Mouse (Mus musculus) embryonic facial prominence, embryonic 14.5 days (tissue): Measurements from ENCODE around the gene Pou4f1. TPM values are rescaled to one million over a fixed set of nuclear protein-coding genes. Genes with fewer than 3 reads are reported as not detected.

Experiments
- ATAC-seq: fragments of 200-750 bp; cut with Nextera tagmentation; 2 replicates; pipeline ENCODE4 v1.8.0; 2017; ENCODE audit warnings: low read depth, moderate number of reproducible peaks, moderate TSS enrichment
- DNase-seq: peaks from one replicate; pipeline ENCODE4 v3.0.0-alpha.2; 2015; ENCODE audit warnings: low spot score
- H3K27ac ChIP-seq: fragments of 300-500 bp; sonication (generic); replicated peaks from 2 replicates; pipeline ENCODE4 v1.5.1; 2014; ENCODE audit warnings: low read depth, mild to moderate bottlenecking, low read length, moderate library complexity
- H3K27me3 ChIP-seq: fragments of 300-500 bp; sonication (generic); replicated peaks from 2 replicates; pipeline ENCODE4 v1.6.1; 2014; ENCODE audit warnings: low read length; ENCODE audit not compliant: control insufficient read depth, insufficient read depth
- H3K36me3 ChIP-seq: fragments of 300-500 bp; sonication (generic); 2 replicates; pipeline ENCODE4 v1.6.1; 2014; ENCODE audit warnings: low read length, mixed read lengths; ENCODE audit not compliant: control insufficient read depth, insufficient read depth
- H3K4me1 ChIP-seq: fragments of 300-500 bp; sonication (generic); 2 replicates; pipeline ENCODE4 v1.6.1; 2014; ENCODE audit warnings: antibody characterized with exemption, low read length; ENCODE audit not compliant: control insufficient read depth, insufficient read depth
- H3K4me2 ChIP-seq: fragments of 300-500 bp; sonication (generic); 2 replicates; pipeline ENCODE4 v1.6.1; 2014; ENCODE audit warnings: low read depth, mild to moderate bottlenecking, low read length, moderate library complexity, mixed read lengths
- H3K4me3 ChIP-seq: fragments of 300-500 bp; sonication (generic); 2 replicates; pipeline ENCODE4 v1.5.1; 2014; ENCODE audit warnings: low read depth, mild to moderate bottlenecking, low read length
- H3K9ac ChIP-seq: fragments of 300-500 bp; sonication (generic); 2 replicates; pipeline ENCODE4 v1.6.1; 2014; ENCODE audit warnings: low read depth, mild to moderate bottlenecking, low read length, moderate library complexity, mixed read lengths
- H3K9me3 ChIP-seq: fragments of 300-500 bp; sonication (generic); 2 replicates; pipeline ENCODE4 v1.6.1; 2016; ENCODE audit warnings: low read length; ENCODE audit not compliant: control insufficient read depth
- WGBS: fragments of 180-500 bp; shearing (Covaris S2); extraction: QIAGEN DNeasy Blood & Tissue Kit; methylation state at CpG from one replicate; pipeline ENCODE4 v1.1.7; 2014; 5-methylcytosine and 5-hydroxymethylcytosine counted together
- polyA plus RNA-seq: library from polyadenylated mRNA; unstranded; fragments of >200 nt; fragmentation: Nextera tagmentation; extraction: Ambion mirVana; gene quantifications from 2 replicates; pipeline ENCODE4 v1.2.1, GENCODE M21; 2014

The Pou4f1 gene
- polyA plus RNA-seq, 1 experiment from 2014 or later, result 5.2 TPM

DNA sequence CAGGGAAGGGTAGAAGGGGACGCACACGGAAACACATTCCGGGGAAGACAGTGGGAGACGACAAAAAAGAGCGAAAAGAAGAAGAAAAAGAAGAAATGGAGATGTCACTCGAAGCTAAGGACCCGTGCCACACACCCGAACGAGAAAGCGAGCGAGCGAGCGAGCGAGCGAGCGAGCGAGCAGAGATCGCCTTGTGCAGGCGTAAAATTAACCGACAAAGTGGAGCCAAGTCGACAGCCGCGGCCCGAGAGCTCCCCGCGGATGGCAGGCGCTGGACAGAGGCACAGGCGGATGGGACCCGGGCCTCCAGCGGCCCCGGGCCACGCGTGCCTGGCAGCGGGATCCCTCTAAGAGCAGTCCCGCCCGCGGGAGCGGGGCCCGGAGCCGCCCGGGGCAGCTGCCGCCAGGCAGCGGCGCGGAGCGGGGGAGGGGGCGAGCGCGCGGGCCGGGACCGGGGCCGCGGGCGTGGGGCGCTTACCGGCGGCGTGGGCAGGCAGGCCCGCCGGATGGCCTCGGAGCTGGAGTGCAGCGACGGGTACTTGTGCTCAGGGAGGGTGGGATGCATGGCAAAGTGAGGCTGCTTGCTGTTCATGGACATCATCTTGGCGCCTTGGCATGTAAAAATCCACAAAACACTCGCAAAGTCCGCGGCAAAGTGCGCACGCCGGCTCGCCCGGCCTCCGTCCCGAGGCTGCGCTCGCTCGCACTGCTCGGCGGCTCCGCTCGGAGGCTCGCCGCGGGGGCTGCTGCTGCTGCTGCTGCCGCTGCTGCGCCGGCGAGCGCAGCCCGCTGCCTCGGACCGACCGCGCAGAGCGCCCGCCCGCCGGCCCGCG is 450 bp downstream of the Pou4f1 start:
- WGBS, result under 1% methylated on average over 36 of the region's 101 CpGs

DNA sequence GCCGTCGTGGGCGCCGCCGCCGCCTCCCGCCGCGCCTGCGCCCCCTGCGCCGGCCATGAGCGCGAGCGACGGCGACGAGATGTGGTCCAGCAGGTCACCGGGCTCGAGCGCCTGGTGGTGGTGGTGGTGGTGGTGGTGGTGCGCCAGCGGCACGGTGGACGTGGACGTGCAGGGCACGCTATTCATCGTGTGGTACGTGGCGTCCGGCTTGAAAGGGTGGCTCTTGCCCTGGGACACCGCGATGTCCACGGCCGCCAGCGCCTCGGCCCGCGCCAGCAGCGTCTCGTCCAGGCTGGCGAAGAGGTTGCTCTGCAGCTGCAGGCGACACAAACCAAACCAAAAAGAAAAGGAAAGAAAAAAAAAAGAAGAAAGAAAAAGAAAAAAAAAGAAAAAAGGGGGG is 1.2 kb downstream of the Pou4f1 start:
- DNase-seq, result no peak
- H3K27me3 ChIP-seq, result peaks cover 91% of the 10 kb centered on the region
- H3K9me3 ChIP-seq, result no peaks in the 10 kb centered on the region
- peak overlapping the region; percentile 91 for H3K4me2 ChIP-seq
- peaks cover 9% of the 10 kb centered on the region for H3K4me1 ChIP-seq
- no peak for ATAC-seq
- no peaks in the 10 kb centered on the region for H3K36me3 ChIP-seq
- no peak overlapping the region for H3K9ac ChIP-seq
- under 1% methylated on average over 25 of the region's 43 CpGs for WGBS
- H3K27ac ChIP-seq, result no peak overlapping the region
- H3K4me3 ChIP-seq, result peak overlapping the region; percentile 54; the same call in 1 of the 2 replicates

More for the DNA sequence above, 450 bp downstream of the Pou4f1 start:
- Histone ChIP-seq H3K9ac (peak overlapping the region; percentile 37; the same call in 1 of the 2 replicates), H3K4me2 (peak overlapping the region; percentile 91), H3K9me3 (no peaks in the 10 kb centered on the region), H3K27ac (no peak overlapping the region), H3K36me3 (no peaks in the 10 kb centered on the region), H3K4me1 (peaks cover 9% of the 10 kb centered on the region), H3K4me3 (peak overlapping the region; percentile 54), H3K27me3 (peaks cover 93% of the 10 kb centered on the region)
- DNase-seq (no peak), ATAC-seq (peak; percentile 17)

DNA sequence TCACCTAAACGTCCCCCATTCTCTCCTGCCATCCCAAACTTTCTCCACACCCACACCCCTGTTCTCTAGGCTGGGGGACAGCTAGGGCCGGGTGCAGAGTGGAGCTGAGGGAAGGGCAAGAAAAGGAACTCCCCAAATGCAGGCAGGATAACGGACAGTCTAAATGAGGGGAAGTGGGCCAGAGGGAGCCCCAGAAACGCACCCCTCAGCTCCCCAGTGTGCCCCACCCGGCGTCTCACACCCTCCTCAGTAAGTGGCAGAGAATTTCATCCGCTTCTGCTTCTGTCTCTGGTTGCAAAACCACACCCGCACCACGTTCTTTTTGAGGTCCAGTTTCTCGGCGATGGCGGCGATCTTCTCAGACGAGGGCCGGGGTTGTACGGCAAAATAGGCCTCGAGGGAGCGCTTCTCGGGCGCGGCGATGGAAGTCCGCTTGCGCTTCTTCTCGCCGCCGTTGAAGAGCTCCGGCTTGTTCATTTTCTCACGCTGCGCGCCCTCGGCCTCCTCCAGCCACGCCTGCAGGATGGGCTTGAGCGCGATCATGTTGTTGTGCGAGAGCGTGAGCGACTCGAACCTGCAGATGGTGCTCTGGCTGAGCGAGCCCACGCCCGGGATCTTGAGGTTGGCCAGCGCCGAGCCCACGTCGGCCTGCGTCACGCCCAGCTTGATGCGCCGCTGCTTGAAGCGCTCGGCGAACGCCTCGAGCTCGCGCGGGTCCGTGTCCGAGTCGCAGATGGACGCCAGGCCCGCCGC is 2.1 kb downstream of the Pou4f1 start:
- H3K4me2 ChIP-seq, result peak overlapping the region; percentile 91
- H3K9ac ChIP-seq, result no peak overlapping the region
- 0% methylated on average over 35 of the region's 64 CpGs for WGBS
- H3K9me3 ChIP-seq, result no peaks in the 10 kb centered on the region
- H3K4me3 ChIP-seq, result peak overlapping the region; percentile 34
- no peaks in the 10 kb centered on the region for H3K36me3 ChIP-seq
- peaks cover 9% of the 10 kb centered on the region for H3K4me1 ChIP-seq
- ATAC-seq, result no peak
- H3K27ac ChIP-seq, result no peak overlapping the region
- H3K27me3 ChIP-seq, result peaks cover 91% of the 10 kb centered on the region
- DNase-seq, result peak; percentile 46

DNA sequence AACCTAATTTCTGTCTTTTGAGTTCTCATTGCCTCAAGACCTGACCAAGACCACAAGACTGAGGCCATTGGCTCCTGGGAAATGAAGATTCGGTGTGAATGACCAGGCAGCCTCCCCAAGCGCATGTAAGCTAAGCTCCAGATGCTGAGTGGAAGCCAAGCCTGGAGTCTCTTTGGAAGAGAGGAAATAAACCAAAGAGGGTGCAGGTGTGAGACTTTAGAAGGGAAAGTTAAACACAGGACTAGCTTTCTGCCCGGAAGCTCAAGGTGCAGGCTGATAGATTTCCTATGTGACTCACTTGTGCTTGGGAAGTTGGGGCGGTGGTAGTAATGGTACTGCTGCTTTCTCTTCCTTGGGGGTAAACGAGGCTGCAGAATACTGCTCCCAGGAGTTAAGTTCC is 3.0 kb downstream of the Pou4f1 start:
- DNase-seq (no peak), ATAC-seq (no peak)
- Histone ChIP-seq H3K27ac (no peak overlapping the region), H3K27me3 (peaks cover 91% of the 10 kb centered on the region), H3K36me3 (no peaks in the 10 kb centered on the region), H3K9ac (no peak overlapping the region), H3K4me2 (no peak overlapping the region), H3K4me3 (no peak overlapping the region), H3K9me3 (no peaks in the 10 kb centered on the region), H3K4me1 (peaks cover 9% of the 10 kb centered on the region)
- WGBS, result 4% methylated on average over 5 of the region's 5 CpGs

DNA sequence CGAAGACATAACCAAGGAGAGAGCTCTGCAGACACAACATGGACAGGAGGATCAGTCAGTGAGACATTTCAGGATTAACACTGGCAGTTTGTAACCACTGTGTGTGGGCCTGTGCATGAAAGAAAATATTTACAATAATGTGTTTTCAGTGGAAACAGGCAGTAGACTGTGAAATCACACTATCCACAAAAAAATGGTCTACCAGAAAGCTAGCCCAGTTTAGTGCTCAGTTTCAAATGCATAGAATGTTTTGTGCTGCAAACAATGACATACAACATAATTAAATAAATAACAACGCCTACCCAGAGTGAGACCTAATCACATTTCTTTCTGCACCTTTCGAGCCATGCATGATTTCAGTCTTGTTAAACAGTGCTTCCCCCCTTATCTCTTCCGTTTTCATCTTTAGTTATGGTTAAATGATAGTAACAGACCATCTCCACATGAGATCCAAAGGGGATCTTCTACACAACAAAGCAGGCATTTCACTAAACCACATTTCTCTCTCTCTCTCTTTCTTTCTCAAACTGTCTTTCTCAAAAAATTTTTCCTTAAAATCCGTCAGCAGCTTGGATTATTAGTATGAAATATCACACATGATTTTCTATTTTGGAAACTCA is 4.1 kb downstream of the Pou4f1 start:
- no peak for ATAC-seq
- H3K36me3 ChIP-seq, result no peaks in the 10 kb centered on the region
- H3K27ac ChIP-seq, result no peak overlapping the region
- 7% methylated on average over 5 of the region's 5 CpGs for WGBS
- H3K9me3 ChIP-seq, result no peaks in the 10 kb centered on the region
- H3K4me2 ChIP-seq, result no peak overlapping the region
- H3K4me1 ChIP-seq, result peaks cover 9% of the 10 kb centered on the region
- peaks cover 91% of the 10 kb centered on the region for H3K27me3 ChIP-seq
- no peak overlapping the region for H3K9ac ChIP-seq
- no peak overlapping the region for H3K4me3 ChIP-seq
- no peak for DNase-seq

DNA sequence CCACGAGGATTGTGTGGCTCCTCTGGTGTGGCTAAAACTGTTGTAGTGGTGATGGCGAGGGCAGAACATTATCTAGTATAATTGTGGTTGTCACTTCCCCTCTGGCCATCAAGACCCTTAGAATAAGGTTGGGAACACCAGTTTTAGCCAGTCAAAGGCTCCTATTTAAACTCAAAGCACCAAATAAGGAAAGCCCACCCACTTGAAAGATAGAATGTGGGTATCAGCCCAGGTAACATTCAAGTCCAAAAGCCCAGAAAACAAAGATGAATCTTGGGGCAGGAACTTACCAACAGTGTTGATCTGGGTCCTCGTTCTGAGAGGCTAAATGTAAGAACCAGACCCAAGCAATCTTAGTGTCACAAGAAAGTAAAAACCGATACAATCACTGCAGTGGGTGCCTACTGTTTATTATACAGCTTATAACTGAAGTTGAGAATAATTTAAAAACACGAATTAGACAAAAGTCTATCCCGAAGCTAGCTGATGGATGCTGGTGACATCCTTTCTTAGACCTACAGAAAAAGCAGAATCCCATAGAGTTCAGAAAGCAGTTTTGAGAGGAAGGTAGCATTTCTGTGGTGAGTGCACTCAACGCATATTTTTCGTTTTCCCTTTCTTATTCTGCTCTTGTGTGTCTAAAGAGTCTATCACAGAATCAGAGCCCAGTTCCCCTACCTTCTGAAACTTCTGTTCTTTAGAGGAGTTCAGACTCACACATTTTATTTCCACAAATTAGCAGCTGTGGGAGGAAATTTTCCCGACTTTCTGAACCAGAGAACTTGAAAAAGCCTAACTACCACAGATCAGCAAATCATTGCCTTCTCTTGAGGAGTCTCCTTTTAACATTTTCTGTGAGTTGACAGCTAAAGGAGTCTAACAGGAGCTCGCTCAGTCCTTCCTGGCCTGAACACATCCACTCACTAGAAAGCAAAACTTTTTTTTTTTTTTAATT is 6.2 kb downstream of the Pou4f1 start:
- 2% methylated on average over 10 of the region's 10 CpGs for whole genome bisulfite sequencing
- H3K4me1 ChIP-seq, result peaks cover 4% of the 10 kb centered on the region; the same call in 1 of the 2 replicates
- no peaks in the 10 kb centered on the region for H3K9me3 ChIP-seq
- DNase-seq, result no peak
- ATAC-seq, result no peak
- no peaks in the 10 kb centered on the region for H3K36me3 ChIP-seq
- no peak overlapping the region for H3K9ac ChIP-seq
- no peak overlapping the region for H3K4me3 ChIP-seq
- no peak overlapping the region for H3K4me2 ChIP-seq
- no peak overlapping the region for H3K27ac ChIP-seq
- peaks cover 88% of the 10 kb centered on the region for H3K27me3 ChIP-seq

DNA sequence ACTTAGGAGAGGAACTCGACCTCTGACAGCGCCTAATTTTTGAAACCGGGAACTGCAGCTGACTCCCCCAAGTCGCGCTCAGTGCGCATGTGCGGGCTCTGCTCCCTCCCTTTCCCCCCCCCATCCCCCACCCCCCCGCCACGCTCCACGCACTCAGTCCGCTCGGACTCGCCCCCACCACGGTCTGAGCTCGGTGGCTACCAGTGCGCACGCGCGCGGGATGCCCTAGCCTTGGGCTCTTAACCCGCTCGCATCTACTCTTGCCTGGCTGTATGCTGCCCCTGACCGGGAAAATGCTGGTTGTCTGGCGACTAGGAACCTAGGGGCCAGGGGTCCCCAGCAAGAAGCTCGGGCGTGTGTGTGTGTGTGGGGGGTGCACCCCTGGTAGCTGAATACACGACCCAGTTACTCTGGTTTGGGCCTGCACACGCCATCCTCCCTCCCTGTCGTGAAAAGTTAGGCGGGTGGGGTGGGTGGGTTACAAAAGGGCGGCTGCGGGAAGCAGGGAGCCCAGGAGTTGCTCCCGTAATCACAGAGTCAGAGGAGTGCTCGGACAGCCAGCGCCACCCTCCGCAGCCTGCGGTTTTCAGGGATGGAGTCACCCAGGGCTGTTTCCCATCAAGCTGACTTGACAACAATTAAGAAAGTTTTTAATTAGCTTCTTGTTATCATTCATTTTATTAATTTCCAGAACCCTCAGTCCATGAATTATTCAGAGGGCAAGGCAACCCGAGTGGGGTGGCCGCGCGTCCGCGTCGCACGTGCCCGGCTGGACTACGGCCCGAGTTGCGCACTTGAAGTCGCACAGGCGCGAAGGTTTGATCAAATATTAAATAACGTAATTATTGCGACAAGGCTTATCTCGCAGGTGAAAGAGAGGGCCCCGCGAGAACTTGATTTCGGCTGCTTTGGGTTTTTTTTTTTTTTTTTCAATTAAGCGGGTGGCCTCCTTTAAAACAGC is 7.2 kb downstream of the Pou4f1 start:
- Histone ChIP-seq H3K4me1 (peaks cover under 1% of the 10 kb centered on the region; the same call in 1 of the 2 replicates), H3K9ac (no peak overlapping the region), H3K36me3 (no peaks in the 10 kb centered on the region), H3K4me2 (peak overlapping the region; percentile 41), H3K27me3 (peaks cover 87% of the 10 kb centered on the region), H3K9me3 (no peaks in the 10 kb centered on the region), H3K4me3 (peak overlapping the region; percentile 28), H3K27ac (no peak overlapping the region)
- DNase-seq (no peak), ATAC-seq (peak; percentile 91)
- WGBS, result under 1% methylated on average over 56 of the region's 59 CpGs
